Mouse (Mus musculus): ENCODE data around the gene Samd4b.
A peak's percentile ranks its signal among the peaks of the same experiment; 100 is the strongest.

The Samd4b gene

GRCm38 (mm10) chr7:28587644-28588043, 10.3 kb downstream of the Samd4b start:
- no peak for DNase-seq (ENCODE audit: low spot score in 2 of 2)

- no peak for DNase-seq (ENCODE audit: low spot score in 2 of 2)
These were observed 11.1 kb downstream of the Samd4b start for GRCm38 (mm10) chr7:28586663-28587411.

- DNase-seq (ENCODE audit: low spot score in 2 of 2), result no peak
These were observed 12.9 kb downstream of the Samd4b start for GRCm38 (mm10) chr7:28585001-28585400.

GRCm38 (mm10) chr7:28584468-28584867, 13.5 kb downstream of the Samd4b start:
- DNase-seq (ENCODE audit: low spot score in 2 of 2), result no peak

GRCm38 (mm10) chr7:28583570-28584344, 14.2 kb downstream of the Samd4b start:
- DNase-seq (ENCODE audit: low spot score in 2 of 2), result no peak

- DNase-seq (ENCODE audit: low spot score in 2 of 2), result no peak
These were observed 15.1 kb downstream of the Samd4b start for GRCm38 (mm10) chr7:28582841-28583240.

- no peak for DNase-seq (ENCODE audit: low spot score in 2 of 2)
These were observed 16.2 kb downstream of the Samd4b start for GRCm38 (mm10) chr7:28581721-28582120.

- no peak for DNase-seq (ENCODE audit: low spot score in 2 of 2)
These were observed 18.1 kb downstream of the Samd4b start for GRCm38 (mm10) chr7:28579826-28580225.

DNA sequence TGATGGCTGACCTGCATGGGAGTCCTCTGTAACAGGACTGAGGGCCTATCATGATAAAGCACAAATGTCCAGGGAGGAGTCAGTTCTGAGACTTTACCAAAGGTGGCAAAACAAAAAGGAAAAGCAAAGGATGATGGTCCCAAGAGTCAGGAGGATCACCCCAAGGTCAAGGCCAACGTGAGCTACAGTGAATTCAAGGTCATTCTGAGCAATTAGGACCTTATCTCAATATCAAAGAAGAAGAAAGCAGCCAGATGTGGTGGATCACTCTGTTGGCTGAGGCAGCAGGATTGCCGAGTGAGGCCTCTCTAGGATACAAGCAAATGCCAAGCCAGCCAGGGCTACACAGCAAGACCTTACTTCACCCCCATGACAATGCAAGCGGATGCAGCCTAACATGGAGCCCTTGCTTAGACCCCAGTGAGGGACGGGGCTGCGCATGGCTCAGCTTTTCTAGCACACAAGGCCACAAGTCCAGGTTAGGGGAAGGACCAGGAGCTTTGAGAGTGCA, 19.3 kb downstream of the Samd4b start:
- no peak for DNase-seq (ENCODE audit: low spot score in 2 of 2)

DNA sequence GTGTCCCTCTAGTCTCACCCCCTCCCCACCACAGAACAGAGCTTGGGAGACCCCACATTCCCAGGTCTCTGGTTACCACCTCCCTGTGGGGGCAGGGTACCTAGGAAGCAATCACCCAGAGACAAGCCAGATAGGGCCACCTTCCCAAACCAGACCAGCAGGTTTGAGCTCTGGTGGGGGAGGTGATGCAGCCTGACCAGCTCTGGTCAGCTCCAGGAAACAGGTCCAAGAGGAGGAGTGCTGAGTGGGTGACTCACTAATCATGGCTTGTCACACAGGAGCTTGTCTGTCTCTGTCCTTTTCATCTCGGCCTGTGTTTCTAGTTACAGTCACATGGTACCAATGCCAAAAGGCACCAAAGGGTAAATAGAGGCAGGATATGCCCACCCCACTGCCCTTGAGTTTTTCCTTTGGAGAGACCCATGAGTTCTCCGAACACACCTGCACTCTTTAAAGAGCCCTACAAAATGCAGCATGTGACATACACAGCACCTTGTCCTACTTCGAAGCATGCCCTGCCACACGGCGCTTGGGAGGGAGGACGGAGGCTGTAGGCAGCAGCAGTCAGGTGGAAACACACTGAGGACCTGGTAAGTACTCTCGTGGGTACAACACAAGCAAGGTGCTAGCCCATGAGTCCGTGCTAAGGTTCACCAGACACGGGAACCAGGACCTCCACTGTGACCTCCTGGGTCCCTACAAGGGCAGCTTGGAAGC, 20.0 kb downstream of the Samd4b start:
- no peak for DNase-seq (ENCODE audit: low spot score in 2 of 2)

GRCm38 (mm10) chr7:28576271-28576914, 21.6 kb downstream of the Samd4b start:
- no peak for DNase-seq (ENCODE audit: low spot score in 2 of 2)

- DNase-seq (ENCODE audit: low spot score in 2 of 2), result no peak
These were observed 22.3 kb downstream of the Samd4b start for GRCm38 (mm10) chr7:28575597-28575996.

DNA sequence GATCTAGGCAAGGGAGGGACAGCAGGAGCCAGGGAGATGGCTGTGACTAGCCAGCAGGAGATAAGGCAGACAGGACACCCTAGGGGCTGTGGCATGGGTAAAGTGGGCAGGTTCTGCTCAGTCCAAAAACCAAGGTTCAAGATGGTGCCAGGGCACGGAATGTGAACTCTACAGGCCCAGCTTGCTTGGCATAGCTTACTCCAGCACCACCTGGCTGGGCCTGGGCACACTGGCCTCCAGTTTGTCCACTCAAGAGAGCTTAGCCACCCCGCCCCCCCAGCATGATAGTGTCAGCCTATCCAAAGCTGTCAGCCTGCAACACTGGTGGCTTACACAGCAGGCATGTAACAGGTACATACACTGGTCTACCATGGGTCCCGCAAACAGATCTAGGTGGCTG, 24.7 kb downstream of the Samd4b start:
- DNase-seq (ENCODE audit: low spot score in 2 of 2), result no peak

GRCm38 (mm10) chr7:28572689-28573088, 25.3 kb downstream of the Samd4b start:
- DNase-seq (ENCODE audit: low spot score in 2 of 2), result no peak

DNA sequence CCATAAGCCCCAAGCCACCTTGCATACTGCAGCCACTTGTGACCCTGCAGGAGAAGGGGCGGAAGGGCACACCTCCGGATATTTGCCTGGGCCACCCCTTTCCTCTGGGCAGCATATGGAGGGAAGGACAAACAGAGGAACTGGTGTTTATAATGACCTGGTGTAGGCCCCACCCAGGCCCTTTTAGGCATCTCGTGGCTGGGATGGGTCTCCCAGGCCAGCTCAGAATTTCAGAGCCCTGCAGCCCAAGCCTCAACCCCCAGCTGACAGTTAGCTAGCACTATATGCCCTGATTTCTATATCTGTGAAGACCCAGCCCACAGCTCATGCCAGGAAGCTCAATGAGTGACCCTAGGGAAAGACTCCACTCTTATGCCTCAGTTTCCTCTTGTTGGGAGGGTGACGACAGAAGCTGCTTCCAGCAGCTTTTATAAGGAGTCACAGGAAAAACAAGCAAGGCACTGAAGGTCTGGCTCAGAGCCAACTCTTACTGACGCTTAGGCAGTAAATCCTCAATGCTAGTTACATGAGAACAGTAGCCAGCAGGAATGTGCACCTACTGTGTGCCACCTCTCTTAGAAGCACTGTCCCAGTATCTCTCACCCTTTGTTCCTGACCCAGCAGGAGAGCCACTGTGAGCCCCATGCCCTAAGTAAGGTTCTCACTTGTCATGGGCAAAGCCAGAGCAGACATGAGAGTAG, 26.8 kb downstream of the Samd4b start:
- no peak for DNase-seq (ENCODE audit: low spot score in 2 of 2)

- no peak for DNase-seq (ENCODE audit: low spot score in 2 of 2)
These were observed 27.5 kb downstream of the Samd4b start for GRCm38 (mm10) chr7:28570291-28570981.

DNA sequence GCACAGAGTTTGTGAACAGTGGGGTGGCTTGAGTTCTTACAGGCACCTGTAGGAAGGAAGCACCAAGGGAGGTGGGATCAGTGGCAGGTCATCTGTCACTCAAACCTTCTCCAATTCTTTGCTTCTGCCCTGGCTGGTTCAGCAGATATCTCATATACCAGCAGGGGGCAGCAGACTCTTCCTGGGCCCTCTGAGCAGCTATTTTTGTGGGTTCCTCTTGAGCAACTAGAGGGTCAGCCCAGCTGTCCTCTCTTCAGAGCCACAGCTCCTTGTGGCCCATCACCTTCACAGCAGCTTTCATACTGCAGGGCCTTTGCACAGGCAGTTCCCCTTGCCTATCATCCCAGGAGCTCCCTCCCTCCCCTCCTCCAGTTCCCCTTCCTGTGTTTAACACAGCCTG, 29.7 kb downstream of the Samd4b start:
- DNase-seq (ENCODE audit: low spot score in 2 of 2), result peak in 1 of 2 experiments; percentile 51

DNA sequence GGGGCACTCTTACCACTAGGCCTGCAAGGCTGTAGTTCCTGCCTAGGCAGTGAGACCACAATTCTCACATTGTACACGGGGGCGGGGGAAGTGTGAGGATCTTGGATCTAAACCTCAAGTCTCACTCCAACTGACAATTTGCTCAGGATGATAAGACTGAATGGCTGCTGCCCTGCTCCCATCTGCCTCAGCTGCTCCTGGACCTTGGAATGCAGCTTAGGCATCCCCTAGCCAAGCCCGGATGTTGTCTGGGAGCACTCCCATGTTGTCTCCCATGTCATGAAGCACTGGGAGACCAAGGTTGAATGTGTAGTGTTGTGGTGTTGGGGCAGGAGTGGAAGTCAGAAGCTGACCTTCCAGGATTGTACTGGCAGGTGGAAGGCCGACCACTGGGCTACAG, 30.4 kb downstream of the Samd4b start:
- no peak for DNase-seq (ENCODE audit: low spot score in 2 of 2)

DNA sequence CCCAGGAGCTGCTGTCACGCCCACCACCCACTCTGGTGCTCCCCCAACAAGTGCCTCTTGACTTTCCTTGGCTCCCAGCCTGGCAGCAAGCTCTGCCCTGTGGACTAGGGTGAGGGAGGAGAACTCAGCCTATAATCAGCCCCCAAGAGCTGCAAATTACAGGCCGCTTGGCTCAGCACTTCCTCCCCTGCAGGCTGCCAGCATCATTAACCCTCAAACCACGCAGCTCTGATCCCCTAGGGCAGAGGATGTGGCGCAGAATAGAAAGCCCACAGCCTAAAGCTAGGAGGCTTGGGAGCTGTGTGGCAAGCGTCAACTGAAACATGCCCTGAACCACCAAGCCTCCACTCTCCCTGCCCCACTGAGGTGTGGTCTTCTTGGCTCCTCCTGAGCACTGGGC, 32.5 kb downstream of the Samd4b start:
- DNase-seq (ENCODE audit: low spot score in 2 of 2), result no peak

DNA sequence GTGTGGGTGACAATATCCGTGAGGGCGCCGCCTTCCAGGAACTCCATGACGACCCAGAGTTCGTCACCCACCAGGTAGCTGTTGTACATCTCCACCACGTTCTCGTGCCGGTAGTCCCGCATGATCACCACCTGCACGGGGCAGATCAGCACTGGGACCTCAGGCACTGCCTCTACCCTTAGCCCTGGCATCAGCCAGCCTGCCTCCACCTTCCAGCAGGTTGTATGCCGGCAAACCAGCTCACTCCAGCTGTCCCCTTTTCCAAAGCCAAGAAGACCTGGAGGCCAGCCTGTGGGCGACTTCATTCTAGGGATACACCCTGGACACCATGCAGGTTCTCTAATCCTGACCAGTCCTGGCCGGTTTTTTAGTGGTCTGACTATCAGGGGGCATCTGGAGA, 35.0 kb downstream of the Samd4b start:
- no peak for DNase-seq (ENCODE audit: low spot score in 2 of 2)

DNA sequence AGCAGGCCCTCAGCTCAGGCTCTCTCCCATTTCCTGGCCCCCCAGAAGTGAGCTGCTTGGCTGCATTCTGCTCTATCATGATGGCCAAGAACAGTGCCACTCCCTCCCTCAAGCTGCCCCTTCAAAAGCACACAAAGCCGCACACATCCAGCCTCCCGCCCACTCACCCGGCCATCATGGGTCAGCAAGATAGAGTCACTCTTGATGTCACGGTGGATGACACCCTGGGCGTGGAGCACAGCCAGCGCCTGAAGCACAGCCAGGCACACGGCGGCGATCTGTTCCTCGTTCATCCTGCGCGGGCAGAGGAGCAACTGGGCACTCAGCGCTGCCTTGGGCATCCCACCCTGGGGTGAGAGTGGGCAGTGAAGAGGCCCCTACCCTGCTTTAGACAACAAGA, 35.6 kb downstream of the Samd4b start:
- DNase-seq (ENCODE audit: low spot score in 2 of 2), result no peak

Measured in frontal cortex, postnatal 14 days (tissue).